Mouse (Mus musculus) ES-E14 (cell line): ENCODE data around the gene Ralgapa2.

Experiments used
- HCFC1 ChIP-seq: IDR thresholded peaks from 2 replicates; pipeline ENCODE4 v1.6.1; 2012; ENCODE audit warnings: low read length, inconsistent platforms, borderline replicate concordance; ENCODE audit not compliant: insufficient read depth
- ZC3H11A ChIP-seq: IDR thresholded peaks from 2 replicates; pipeline ENCODE4 v1.6.1; 2012; ENCODE audit warnings: low read depth, mild to moderate bottlenecking, inconsistent platforms, low read length, borderline replicate concordance

DNA sequence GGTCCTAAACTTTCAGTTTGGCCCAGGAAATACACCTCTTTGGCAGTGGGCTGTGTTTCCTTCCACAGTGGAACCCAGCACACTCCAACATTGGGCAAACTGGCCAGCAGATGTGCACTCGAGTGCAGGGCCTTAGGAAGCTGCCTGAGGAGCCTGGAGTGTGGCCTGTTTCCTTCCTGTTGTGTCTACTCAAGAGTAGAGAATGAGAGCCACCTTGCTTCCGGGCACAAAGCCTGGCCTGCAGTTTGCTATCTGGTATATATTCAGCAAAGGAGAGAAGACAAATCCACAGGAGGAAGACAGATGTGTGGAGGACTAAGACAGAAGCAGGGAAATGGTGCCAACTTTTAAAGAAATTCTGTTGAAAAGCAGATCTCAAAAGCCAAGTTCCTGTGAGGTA is 189.4 kb downstream of the Ralgapa2 start:
- TF ChIP-seq ZC3H11A (no peak), HCFC1 (no peak)
